Mouse (Mus musculus) cerebellum, adult 2 months (tissue): ENCODE results near the gene 4930432M17Rik.

Experiments used
- CTCF ChIP-seq: fragments of 200-500 bp; IDR thresholded peaks from 2 replicates; pipeline ENCODE4 v1.5.1; 2011; ENCODE audit warnings: low read depth, mild to moderate bottlenecking, control low read depth, low read length, moderate library complexity, borderline replicate concordance; ENCODE audit not compliant: insufficient read depth
- POLR2A ChIP-seq: fragments of 200-500 bp; IDR thresholded peaks from 2 replicates; pipeline ENCODE4 v1.6.1; 2011; ENCODE audit warnings: low read length, control low read depth, borderline replicate concordance; ENCODE audit not compliant: insufficient read depth

- no peak for TF ChIP-seq CTCF
- TF ChIP-seq POLR2A = no peak
Measured at GRCm38 (mm10) chr3:121685985-121686384, 15.4 kb downstream of the 4930432M17Rik start.
